28 mouse cellular contexts compared by ENCODE assay signal in the genomic region with DNA sequence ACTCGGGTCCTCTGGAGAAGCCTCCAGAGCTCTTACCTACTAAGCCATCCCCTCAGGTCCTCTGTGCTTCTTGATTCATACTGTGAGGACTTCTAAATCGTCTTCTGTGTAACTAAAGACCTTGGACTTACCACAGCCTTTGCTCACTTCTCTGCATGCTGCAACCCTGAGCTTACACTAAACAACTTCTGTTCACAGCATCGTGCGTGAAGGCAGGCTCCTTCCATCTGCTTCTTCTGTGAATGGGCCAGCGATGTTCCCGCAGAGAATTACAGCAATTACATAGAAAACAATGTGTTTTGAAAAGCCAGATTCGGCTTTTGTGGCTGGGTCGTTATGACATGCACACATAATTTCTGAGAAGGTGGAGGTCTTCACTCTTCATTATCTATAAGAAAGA. TPM values are rescaled to one million over a fixed set of nuclear protein-coding genes. Genes with fewer than 3 reads are reported as not detected.
A peak's percentile ranks its signal among the peaks of the same experiment; 100 is the strongest.
DNase-seq lines count a peak whose midpoint lies in the region; ATAC-seq lines count a peak whose summit lies in the region.
"Had no signal": no experiment of that assay in that cellular context is flagged by ENCODE, and none has a peak within 500 bp of the region (broad histone marks: within the 10 kb centered on the region; RNA-seq: fewer than 3 reads in every experiment).

No protein-coding gene starts in this region.

- no peak overlapping the region for H3K4me2 ChIP-seq in forebrain, embryonic 15.5 days (replicated peaks)
- no peak overlapping the region for H3K4me2 ChIP-seq in forebrain, embryonic 11.5 days (ENCODE audit: low read depth, low read length, severe bottlenecking)
- H3K4me2 ChIP-seq in forebrain, embryonic 16.5 days (ENCODE audit: low read length) = no peak overlapping the region
- H3K4me2 ChIP-seq: embryonic facial prominence, embryonic 12.5 days; embryonic facial prominence, embryonic 15.5 days; heart, embryonic 12.5 days; heart, embryonic 15.5 days; hindbrain, embryonic 14.5 days had no signal

- H3K9me3 ChIP-seq in forebrain, embryonic 15.5 days = no peaks in the 10 kb centered on the region
- H3K9me3 ChIP-seq in forebrain, embryonic 11.5 days (ENCODE audit: control insufficient read depth, low read length) = no peaks in the 10 kb centered on the region
- H3K9me3 ChIP-seq in forebrain, embryonic 16.5 days (ENCODE audit: control insufficient read depth, low read length) = no peaks in the 10 kb centered on the region
- H3K9me3 ChIP-seq: embryonic facial prominence, embryonic 12.5 days; embryonic facial prominence, embryonic 15.5 days; heart, embryonic 12.5 days; heart, embryonic 15.5 days had no signal

- 33% methylated on average over 8 of the region's 8 CpGs for WGBS in forebrain, embryonic 15.5 days
- 72% methylated on average over 8 of the region's 8 CpGs for WGBS in forebrain, embryonic 11.5 days
- WGBS in forebrain, embryonic 16.5 days = 42% methylated on average over 8 of the region's 8 CpGs

- H3K27ac ChIP-seq in forebrain, embryonic 15.5 days (replicated peaks) = peak overlapping the region; percentile 22
- H3K27ac ChIP-seq in forebrain, embryonic 11.5 days (ENCODE audit: low read depth, low read length) = no peak overlapping the region
- H3K27ac ChIP-seq in forebrain, embryonic 16.5 days (ENCODE audit: low read length) = peak overlapping the region; percentile 24
- H3K27ac ChIP-seq: embryonic facial prominence, embryonic 12.5 days; embryonic facial prominence, embryonic 15.5 days; heart, embryonic 15.5 days; hindbrain, embryonic 14.5 days; hindbrain, postnatal 0 days had no signal

- H3K4me3 ChIP-seq in forebrain, embryonic 15.5 days = no peak overlapping the region
- no peak overlapping the region for H3K4me3 ChIP-seq in forebrain, embryonic 11.5 days (ENCODE audit: low read depth, low read length)
- no peak overlapping the region for H3K4me3 ChIP-seq in forebrain, embryonic 16.5 days (replicated peaks; ENCODE audit: low read length)
- H3K4me3 ChIP-seq: embryonic facial prominence, embryonic 12.5 days; embryonic facial prominence, embryonic 15.5 days; heart, embryonic 12.5 days; heart, embryonic 15.5 days had no signal

- no peak overlapping the region for H3K9ac ChIP-seq in forebrain, embryonic 15.5 days (replicated peaks)
- no peak overlapping the region for H3K9ac ChIP-seq in forebrain, embryonic 11.5 days (ENCODE audit: low read length)
- no peak overlapping the region for H3K9ac ChIP-seq in forebrain, embryonic 16.5 days (replicated peaks; ENCODE audit: low read depth, low read length)
- H3K9ac ChIP-seq: embryonic facial prominence, embryonic 12.5 days; embryonic facial prominence, embryonic 15.5 days; heart, embryonic 12.5 days; heart, embryonic 15.5 days; hindbrain, embryonic 14.5 days had no signal

- ATAC-seq in forebrain, embryonic 15.5 days (replicated peaks) = no peak
- ATAC-seq in forebrain, embryonic 11.5 days (replicated peaks; ENCODE audit: low FRiP score) = no peak
- no peak for ATAC-seq in forebrain, embryonic 16.5 days
- ATAC-seq: CD4-positive, CD25-positive, alpha-beta regulatory T cell, adult 4 months; hindbrain, postnatal 0 days; inflammation-experienced regulatory T-cells, adult 6 months; intestine, embryonic 16.5 days had no signal

- H3K4me1 ChIP-seq in forebrain, embryonic 15.5 days = peaks cover 12% of the 10 kb centered on the region
- no peaks in the 10 kb centered on the region for H3K4me1 ChIP-seq in forebrain, embryonic 11.5 days (replicated peaks; ENCODE audit: control insufficient read depth, insufficient read depth, low read length)
- peaks cover 17% of the 10 kb centered on the region for H3K4me1 ChIP-seq in forebrain, embryonic 16.5 days (replicated peaks; ENCODE audit: control insufficient read depth, insufficient read depth, low read length)
- H3K4me1 ChIP-seq: embryonic facial prominence, embryonic 12.5 days; embryonic facial prominence, embryonic 15.5 days had no signal

- H3K27me3 ChIP-seq in forebrain, embryonic 15.5 days = no peaks in the 10 kb centered on the region
- no peaks in the 10 kb centered on the region for H3K27me3 ChIP-seq in forebrain, embryonic 11.5 days (ENCODE audit: control insufficient read depth, insufficient read depth, low read length)
- H3K27me3 ChIP-seq in forebrain, embryonic 16.5 days (replicated peaks; ENCODE audit: control insufficient read depth, insufficient read depth, low read length) = no peaks in the 10 kb centered on the region
- H3K27me3 ChIP-seq: embryonic facial prominence, embryonic 12.5 days; heart, embryonic 15.5 days had no signal

- H3K36me3 ChIP-seq in forebrain, embryonic 15.5 days = no peaks in the 10 kb centered on the region
- H3K36me3 ChIP-seq in forebrain, embryonic 11.5 days (ENCODE audit: control insufficient read depth, insufficient read depth, low read length) = no peaks in the 10 kb centered on the region
- H3K36me3 ChIP-seq in forebrain, embryonic 16.5 days (ENCODE audit: control insufficient read depth, insufficient read depth) = no peaks in the 10 kb centered on the region
- H3K36me3 ChIP-seq: embryonic facial prominence, embryonic 12.5 days; embryonic facial prominence, embryonic 15.5 days; heart, embryonic 12.5 days; heart, embryonic 15.5 days had no signal

- no peak for DNase-seq in forebrain, embryonic 11.5 days (ENCODE audit: low spot score)
- DNase-seq in layer of hippocampus, adult 9-11 months = peak; percentile 54
- DNase-seq in layer of hippocampus, postnatal 36 days = no peak
- no peak for DNase-seq in lung, adult 18-20 months
- DNase-seq: adrenal gland, adult 2 months; adrenal gland, postnatal 14 days; cerebellum, adult 18-20 months; cerebellum, adult 9-10 months; cerebellum, postnatal 14 days; gastrocnemius, postnatal 25 days; heart, adult 18-20 months; heart, postnatal 10 days; heart, postnatal 36 days; kidney, adult 18-20 months had no signal

RNA-seq across cellular contexts. Expression of a gene that starts 8.9 kb away (rescaled TPM):
- 495 and 511 TPM in 2 replicates for polyA plus RNA-seq in forebrain, embryonic 15.5 days (2015; fragmentation: Nextera tagmentation; extraction: Ambion mirVana)
- 332 and 346 TPM in 2 replicates for polyA plus RNA-seq in forebrain, embryonic 11.5 days (2014; fragmentation: Nextera tagmentation; extraction: Ambion mirVana)
- total RNA-seq in layer of hippocampus, postnatal 36 days (2021) = 100 to 1,000 TPM; 194 to 201 TPM
- 438 and 515 TPM in 2 replicates for polyA plus RNA-seq in forebrain, embryonic 16.5 days (2015; fragmentation: Nextera tagmentation; extraction: Ambion mirVana)

RNA-seq across cellular contexts. Expression of a gene that starts 56.5 kb away (rescaled TPM):
- 1.5 and 1.9 TPM in 2 replicates for polyA plus RNA-seq in forebrain, embryonic 15.5 days (2015; fragmentation: Nextera tagmentation; extraction: Ambion mirVana)
- polyA plus RNA-seq in forebrain, embryonic 11.5 days (2014; fragmentation: Nextera tagmentation; extraction: Ambion mirVana) = 0.32 TPM in 1 of 2 replicates, not detected in the other
- total RNA-seq in layer of hippocampus, postnatal 36 days (2021) = 1 to 10 TPM; 7.0 to 7.4 TPM
- polyA plus RNA-seq in forebrain, embryonic 16.5 days (2015; fragmentation: Nextera tagmentation; extraction: Ambion mirVana) = 2.3 and 2.6 TPM in 2 replicates
- total RNA-seq: common myeloid progenitor, adult 5-6 weeks; gastrocnemius, adult 8-10 months; gastrocnemius, postnatal 25 days; heart, adult 18-20 months; heart, postnatal 10 days; heart, postnatal 36 days; MEL had no signal
- polyA plus RNA-seq: CD4-positive, CD25-positive, alpha-beta regulatory T cell, adult 4 months had no signal
